Mouse (Mus musculus) C2C12 (cell line): ENCODE data around the gene Shf.

ENCODE experiments used
- CEBPB ChIP-seq: IDR thresholded peaks from one replicate; pipeline ENCODE4 v1.6.1; 2011; ENCODE audit warnings: low read depth, mild to moderate bottlenecking, control low read depth, moderate library complexity
- CTCF ChIP-seq: IDR thresholded peaks from one replicate; pipeline ENCODE4 v1.5.1; 2011; ENCODE audit not compliant: control insufficient read depth, insufficient read depth, insufficient read length
- FOSL1 ChIP-seq: IDR thresholded peaks from one replicate; pipeline ENCODE4 v1.8.0; 2011; ENCODE audit warnings: mild to moderate bottlenecking, low read length; ENCODE audit not compliant: poor library complexity, insufficient read depth, severe bottlenecking
- MAX ChIP-seq: IDR thresholded peaks from one replicate; pipeline ENCODE4 v1.6.1; 2011; ENCODE audit warnings: mild to moderate bottlenecking, control low read depth
- MYOD1 ChIP-seq: IDR thresholded peaks from one replicate; pipeline ENCODE4 v1.6.1; 2011; ENCODE audit warnings: low read depth; ENCODE audit not compliant: control insufficient read depth, insufficient read length
- MYOG ChIP-seq: IDR thresholded peaks from one replicate; pipeline ENCODE4 v1.6.1; 2011; ENCODE audit not compliant: control insufficient read depth, insufficient read length; ENCODE audit errors: extremely low read depth
- USF1 ChIP-seq: IDR thresholded peaks from one replicate; pipeline ENCODE4 v1.6.1; 2011; ENCODE audit warnings: low read depth, mild to moderate bottlenecking, control low read depth, moderate library complexity

DNA sequence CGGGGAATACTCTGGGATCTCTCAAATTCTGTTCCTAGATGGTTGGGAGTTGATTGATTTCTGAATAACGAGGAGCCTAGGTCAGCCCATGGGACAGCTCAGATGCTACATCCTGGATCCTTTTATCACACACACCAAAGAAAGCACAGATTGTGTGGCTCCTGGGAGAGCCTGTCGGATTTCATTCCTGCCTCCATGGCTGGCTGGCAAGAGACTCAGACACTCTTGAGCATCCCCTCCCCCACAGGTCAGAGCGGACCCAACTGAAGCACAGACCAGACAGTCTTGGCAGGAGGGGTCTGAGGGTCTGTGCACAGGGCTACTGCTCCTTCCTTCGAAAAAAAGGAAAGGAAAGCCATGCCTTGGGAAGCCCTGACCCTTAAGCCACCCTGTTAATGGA is 2.3 kb downstream of the Shf start:
- TF ChIP-seq CTCF (no peak), MAX (no peak), CEBPB (no peak), USF1 (no peak), MYOD1 (no peak), MYOG (no peak), FOSL1 (no peak)
